Mouse (Mus musculus): ENCODE measurements around the gene Hic2. TPM values are rescaled to one million over a fixed set of nuclear protein-coding genes. Genes with fewer than 3 reads are reported as not detected.
A peak's percentile ranks its signal among the peaks of the same experiment; 100 is the strongest.

Hic2 gene
- polyA plus RNA-seq (2014; fragmentation: Nextera tagmentation; extraction: Ambion mirVana) = 4.8 and 5.2 TPM in 2 replicates

DNA sequence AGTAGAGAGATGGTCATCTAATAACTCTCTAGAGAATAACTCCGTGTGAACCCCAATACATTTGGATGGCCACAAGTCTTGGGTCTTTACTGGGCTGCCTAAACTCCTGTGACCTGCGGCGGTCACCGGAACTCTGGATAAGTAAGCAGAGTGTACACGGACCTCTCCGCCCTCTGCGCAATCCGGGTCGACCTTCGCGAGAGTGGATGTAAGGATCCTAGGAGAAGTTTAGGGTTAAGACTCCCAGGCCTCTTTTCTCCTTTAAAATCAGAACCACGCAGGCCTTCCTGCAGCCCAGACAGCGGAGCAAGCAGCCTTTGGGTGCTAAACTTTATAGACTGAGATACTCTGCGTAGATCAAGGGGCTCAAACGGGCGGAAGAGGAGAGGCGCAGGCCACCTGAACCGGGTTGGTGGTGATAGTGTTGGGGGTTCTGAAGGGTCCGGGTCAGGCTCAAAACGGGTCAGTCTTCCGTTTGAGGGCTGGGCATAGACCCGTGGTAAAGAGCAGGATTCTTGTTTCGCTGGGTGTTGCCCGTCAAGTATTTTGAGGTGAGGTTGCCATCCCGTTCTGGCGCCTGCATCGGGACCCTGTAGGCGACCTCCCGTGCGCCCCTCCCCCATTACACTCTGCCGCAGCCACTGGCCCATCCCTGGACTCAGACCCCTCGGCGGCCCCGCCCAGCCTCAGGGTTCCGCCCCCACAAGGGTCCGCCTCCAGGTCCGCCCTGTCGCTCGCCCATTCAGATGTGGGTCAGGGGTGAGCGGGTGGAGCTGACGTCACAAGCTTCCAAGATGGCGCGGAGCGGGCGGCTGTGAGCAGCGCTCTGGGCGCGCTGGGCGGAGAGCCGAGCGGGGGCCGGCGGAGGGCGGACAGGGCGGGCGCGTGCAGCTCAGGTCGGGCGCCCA, at the start of gene Hic2:
Hic2 (plus strand) TSS at position 779 of the 908 bp plus-strand sequence.
- H3K9ac ChIP-seq (replicated peaks; ENCODE audit: low read depth, low read length) = peak within 1 kb of the TSS; percentile 67
- no peaks in the 10 kb centered on the region; the same call in 1 of the 2 replicates for H3K9me3 ChIP-seq (ENCODE audit: control insufficient read depth, low read depth, low read length)
- no peaks in the 10 kb centered on the region for H3K36me3 ChIP-seq (ENCODE audit: control insufficient read depth, insufficient read depth, low read length)
- peak within 1 kb of the TSS; percentile 74 for H3K4me3 ChIP-seq (ENCODE audit: low read depth, low read length)
- H3K27me3 ChIP-seq (ENCODE audit: control insufficient read depth, insufficient read depth, low read length) = no peaks in the 10 kb centered on the region
- WGBS = 1% methylated on average over 56 of the region's 59 CpGs
- peak within 1 kb of the TSS; percentile 84 for H3K27ac ChIP-seq (ENCODE audit: low read length)
- H3K4me2 ChIP-seq (replicated peaks; ENCODE audit: low read depth, low read length) = peak within 1 kb of the TSS; percentile 80
- peaks cover 22% of the 10 kb centered on the region for H3K4me1 ChIP-seq (ENCODE audit: control insufficient read depth, insufficient read depth, low read length)
- ATAC-seq (ENCODE audit: insufficient number of reproducible peaks, insufficient read depth, low FRiP score, low read depth) = peak; percentile 96

DNA sequence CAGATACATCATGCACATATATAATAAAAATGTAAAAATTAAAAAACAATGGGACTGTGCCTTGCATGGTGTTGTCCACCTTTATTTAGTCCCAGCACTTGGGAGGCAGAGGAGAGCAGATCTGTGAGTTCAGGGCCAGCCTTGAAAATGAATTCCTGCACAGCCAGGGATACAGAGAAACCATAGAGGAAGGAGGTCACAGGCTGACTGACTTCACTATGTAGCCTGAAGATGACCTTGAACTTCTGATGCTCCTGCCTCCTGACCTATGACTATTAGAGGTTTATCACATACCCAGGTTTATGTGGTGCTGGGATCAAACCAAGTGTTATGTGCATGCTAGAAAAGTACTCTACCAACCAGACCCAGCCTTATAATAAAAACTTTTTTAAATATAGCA, 47.9 kb upstream of the Hic2 start:
- no peak overlapping the region for H3K4me2 ChIP-seq (replicated peaks; ENCODE audit: low read depth, low read length)
- H3K4me3 ChIP-seq (ENCODE audit: low read depth, low read length) = no peak overlapping the region
- no peaks in the 10 kb centered on the region for H3K4me1 ChIP-seq (ENCODE audit: control insufficient read depth, insufficient read depth, low read length)
- H3K9me3 ChIP-seq (ENCODE audit: control insufficient read depth, low read depth, low read length) = no peaks in the 10 kb centered on the region
- H3K27ac ChIP-seq (ENCODE audit: low read length) = no peak overlapping the region
- no peak overlapping the region for H3K9ac ChIP-seq (replicated peaks; ENCODE audit: low read depth, low read length)
- no peaks in the 10 kb centered on the region for H3K27me3 ChIP-seq (ENCODE audit: control insufficient read depth, insufficient read depth, low read length)
- peaks cover 4% of the 10 kb centered on the region; the same call in 1 of the 2 replicates for H3K36me3 ChIP-seq (ENCODE audit: control insufficient read depth, insufficient read depth, low read length)
- no peak for ATAC-seq (ENCODE audit: insufficient number of reproducible peaks, insufficient read depth, low FRiP score, low read depth)

DNA sequence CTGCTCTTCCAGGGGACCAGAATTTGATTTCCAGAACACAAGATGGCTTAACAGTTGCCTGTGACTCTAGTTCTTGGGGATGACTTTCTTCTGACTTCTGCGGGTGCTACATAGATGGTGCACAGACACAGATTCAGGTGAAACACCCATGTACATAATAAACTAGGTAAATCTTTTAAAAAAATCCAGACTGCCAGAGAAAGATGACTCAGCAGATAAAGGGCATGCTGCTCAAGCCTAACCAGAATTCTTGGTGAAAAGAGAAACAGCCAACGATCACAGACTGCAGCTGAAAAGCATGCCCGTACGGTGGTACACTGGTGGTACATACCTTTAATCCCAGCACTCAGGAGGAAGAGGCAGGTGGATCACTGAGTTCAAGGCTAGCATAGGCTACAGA, 39.5 kb upstream of the Hic2 start:
- Histone ChIP-seq H3K27me3 (ENCODE audit: control insufficient read depth, insufficient read depth, low read length) (no peaks in the 10 kb centered on the region), H3K9me3 (ENCODE audit: control insufficient read depth, low read depth, low read length) (no peaks in the 10 kb centered on the region), H3K4me1 (ENCODE audit: control insufficient read depth, insufficient read depth, low read length) (no peaks in the 10 kb centered on the region), H3K36me3 (ENCODE audit: control insufficient read depth, insufficient read depth, low read length) (peaks cover 13% of the 10 kb centered on the region; the same call in 1 of the 2 replicates), H3K27ac (ENCODE audit: low read length) (no peak overlapping the region), H3K4me3 (ENCODE audit: low read depth, low read length) (no peak overlapping the region), H3K4me2 (replicated peaks; ENCODE audit: low read depth, low read length) (no peak overlapping the region), H3K9ac (replicated peaks; ENCODE audit: low read depth, low read length) (no peak overlapping the region)
- no peak for ATAC-seq (ENCODE audit: insufficient number of reproducible peaks, insufficient read depth, low FRiP score, low read depth)
- 96% methylated on average over 4 of the region's 4 CpGs for WGBS

DNA sequence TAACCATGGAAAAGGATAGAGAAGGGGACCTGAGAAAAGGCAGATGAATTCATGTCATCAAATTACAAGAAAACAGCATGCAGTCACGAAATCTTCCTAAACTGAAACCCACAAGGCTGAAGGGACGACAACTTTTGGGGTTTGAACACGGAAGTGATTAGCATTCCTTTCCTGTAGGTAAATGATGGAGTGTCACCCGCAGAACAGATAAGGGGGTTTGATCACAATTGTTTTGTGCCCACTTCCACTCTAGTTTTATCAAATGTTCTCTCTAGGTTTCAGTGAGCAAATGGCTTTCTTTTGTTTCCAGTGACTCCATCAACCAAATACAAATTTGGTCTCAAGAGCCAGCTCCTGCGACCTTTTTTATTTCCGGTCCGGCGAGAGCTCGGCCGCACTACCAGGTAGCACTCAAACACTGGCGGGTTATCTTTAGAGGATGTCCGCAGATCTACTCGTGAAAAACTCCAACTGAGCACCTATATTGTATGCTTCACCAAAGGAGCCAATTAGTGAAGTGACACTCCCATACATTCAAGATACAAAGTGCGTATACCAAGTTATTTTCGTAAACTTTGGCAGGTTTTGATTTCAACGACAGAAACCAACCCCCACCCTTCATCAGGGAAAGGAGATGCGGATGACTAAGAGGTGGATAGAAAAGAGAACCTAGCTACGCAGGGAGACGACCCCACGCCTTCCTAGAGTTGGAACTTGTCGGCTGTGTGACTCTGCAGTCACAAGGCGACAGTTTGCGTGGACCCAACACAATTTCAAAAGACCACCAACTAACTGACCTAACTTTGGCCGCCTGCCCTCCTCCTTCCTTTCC, 33.0 kb upstream of the Hic2 start:
- Histone ChIP-seq H3K4me2 (replicated peaks; ENCODE audit: low read depth, low read length) (peak overlapping the region; percentile 67), H3K36me3 (ENCODE audit: control insufficient read depth, insufficient read depth, low read length) (peaks cover 6% of the 10 kb centered on the region; the same call in 1 of the 2 replicates), H3K4me1 (ENCODE audit: control insufficient read depth, insufficient read depth, low read length) (peaks cover 14% of the 10 kb centered on the region; the same call in 1 of the 2 replicates), H3K4me3 (ENCODE audit: low read depth, low read length) (peak overlapping the region; percentile 99), H3K27ac (ENCODE audit: low read length) (peak overlapping the region; percentile 68), H3K9me3 (ENCODE audit: control insufficient read depth, low read depth, low read length) (no peaks in the 10 kb centered on the region), H3K27me3 (ENCODE audit: control insufficient read depth, insufficient read depth, low read length) (no peaks in the 10 kb centered on the region), H3K9ac (replicated peaks; ENCODE audit: low read depth, low read length) (peak overlapping the region; percentile 99)
- WGBS = 3% methylated on average over 24 of the region's 24 CpGs
- 0 out of 2 replicates have a peak, but pooled peaks have one; percentile 11 for ATAC-seq (ENCODE audit: insufficient number of reproducible peaks, insufficient read depth, low FRiP score, low read depth)

DNA sequence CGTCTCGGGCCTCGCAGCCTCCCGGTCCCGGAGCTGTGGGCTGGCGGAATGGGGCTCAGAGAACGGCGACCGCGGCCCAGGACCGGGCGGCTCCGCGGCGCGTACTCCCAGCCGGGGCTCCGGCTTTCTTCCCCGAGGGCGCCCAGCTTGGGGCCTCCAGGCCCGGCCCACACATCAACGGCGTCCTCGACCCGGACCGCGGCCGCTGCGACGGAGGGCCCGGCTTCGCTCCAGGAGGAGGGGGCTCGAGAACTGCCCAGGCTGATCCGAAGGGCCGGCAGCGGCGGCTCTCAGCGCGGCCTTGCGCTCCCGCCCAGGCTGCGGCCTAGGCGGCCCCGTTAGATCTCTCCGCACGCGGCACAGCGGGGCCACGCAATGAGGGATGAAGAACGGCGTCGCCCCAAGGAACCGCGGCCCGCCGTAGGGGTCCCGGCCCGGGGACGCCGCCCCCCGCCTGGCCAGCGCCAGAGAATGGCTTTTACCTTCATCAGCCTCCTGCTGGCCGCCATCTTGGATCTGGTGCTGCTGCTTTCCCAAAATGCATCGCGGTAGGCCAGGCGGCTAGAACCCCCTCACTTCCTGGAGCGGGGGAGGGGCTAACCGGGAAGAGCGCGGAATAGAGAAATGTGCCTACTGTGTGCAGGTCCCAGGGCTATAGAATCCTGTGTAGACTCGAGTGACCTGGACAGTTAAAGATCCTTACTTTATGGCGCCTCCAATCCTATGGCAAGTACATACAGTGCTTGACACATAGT, 32.2 kb upstream of the Hic2 start:
- H3K4me1 ChIP-seq (ENCODE audit: control insufficient read depth, insufficient read depth, low read length) = peaks cover 14% of the 10 kb centered on the region; the same call in 1 of the 2 replicates
- peak overlapping the region; percentile 68 for H3K27ac ChIP-seq (ENCODE audit: low read length)
- peaks cover 6% of the 10 kb centered on the region; the same call in 1 of the 2 replicates for H3K36me3 ChIP-seq (ENCODE audit: control insufficient read depth, insufficient read depth, low read length)
- H3K4me3 ChIP-seq (ENCODE audit: low read depth, low read length) = peak overlapping the region; percentile 99
- peak overlapping the region; percentile 99 for H3K9ac ChIP-seq (replicated peaks; ENCODE audit: low read depth, low read length)
- ATAC-seq (ENCODE audit: insufficient number of reproducible peaks, insufficient read depth, low FRiP score, low read depth) = peak; percentile 86
- no peaks in the 10 kb centered on the region for H3K27me3 ChIP-seq (ENCODE audit: control insufficient read depth, insufficient read depth, low read length)
- WGBS = under 1% methylated on average over 61 of the region's 72 CpGs
- no peaks in the 10 kb centered on the region for H3K9me3 ChIP-seq (ENCODE audit: control insufficient read depth, low read depth, low read length)
- peak overlapping the region; percentile 67 for H3K4me2 ChIP-seq (replicated peaks; ENCODE audit: low read depth, low read length)

DNA sequence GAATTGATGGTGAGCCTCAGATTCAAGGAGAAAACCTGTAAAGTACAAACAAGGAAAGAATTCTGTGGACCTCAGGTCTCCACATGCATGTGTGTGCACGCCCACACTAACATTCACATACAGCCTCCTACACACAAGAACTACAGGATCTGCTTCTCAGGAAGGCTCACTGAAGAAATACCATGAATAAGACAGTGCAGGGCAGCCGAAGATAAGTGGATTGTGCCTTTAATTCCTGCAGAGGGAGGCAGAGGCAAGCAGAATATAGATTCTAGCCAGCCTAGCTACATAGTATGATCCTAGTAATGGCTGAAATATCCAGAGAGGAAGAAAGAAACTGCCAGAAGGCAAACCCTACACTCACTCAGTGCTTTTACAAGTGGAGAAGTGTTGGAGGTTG, 31.4 kb upstream of the Hic2 start:
- Histone ChIP-seq H3K27me3 (ENCODE audit: control insufficient read depth, insufficient read depth, low read length) (no peaks in the 10 kb centered on the region), H3K36me3 (ENCODE audit: control insufficient read depth, insufficient read depth, low read length) (peaks cover 6% of the 10 kb centered on the region; the same call in 1 of the 2 replicates), H3K4me3 (ENCODE audit: low read depth, low read length) (no peak overlapping the region), H3K9me3 (ENCODE audit: control insufficient read depth, low read depth, low read length) (no peaks in the 10 kb centered on the region), H3K4me1 (ENCODE audit: control insufficient read depth, insufficient read depth, low read length) (peaks cover 14% of the 10 kb centered on the region; the same call in 1 of the 2 replicates), H3K4me2 (replicated peaks; ENCODE audit: low read depth, low read length) (no peak overlapping the region), H3K27ac (ENCODE audit: low read length) (0 out of 2 replicates have a peak overlapping the region, but pooled peaks have one; percentile 11), H3K9ac (replicated peaks; ENCODE audit: low read depth, low read length) (no peak overlapping the region)
- 50% methylated on average over 2 of the region's 2 CpGs for whole genome bisulfite sequencing
- ATAC-seq (ENCODE audit: insufficient number of reproducible peaks, insufficient read depth, low FRiP score, low read depth) = peak; percentile 46; the same call in 1 of the 2 replicates

DNA sequence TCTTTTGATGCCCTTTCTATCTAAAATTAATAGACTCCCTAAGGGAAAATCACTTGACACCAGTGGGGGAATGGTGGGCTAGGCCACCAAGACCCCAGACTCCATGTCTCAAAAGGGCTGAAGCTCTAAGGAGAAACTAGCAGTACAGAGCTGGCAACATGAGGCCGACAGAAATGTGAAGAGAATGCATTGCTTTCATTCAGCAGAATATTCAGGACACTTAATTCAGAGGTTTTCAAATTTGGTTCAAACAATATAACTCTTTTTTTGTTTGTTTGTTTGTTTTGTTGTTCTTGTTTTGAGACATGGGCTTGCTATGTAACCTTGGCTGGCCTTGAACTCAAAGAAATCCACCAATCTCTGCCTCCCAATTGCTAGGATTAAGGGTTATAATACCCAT, 30.8 kb upstream of the Hic2 start, which contains the start of gene Ube2l3:
Ube2l3 (minus strand) TSS at position 101 of the 400 bp plus-strand sequence.
- Histone ChIP-seq H3K4me3 (ENCODE audit: low read depth, low read length) (peak within 1 kb of the TSS; percentile 99), H3K9ac (replicated peaks; ENCODE audit: low read depth, low read length) (peak within 1 kb of the TSS; percentile 99; the same call in 1 of the 2 replicates), H3K4me2 (replicated peaks; ENCODE audit: low read depth, low read length) (0 out of 2 replicates have a peak within 1 kb of the TSS, but pooled peaks have one; percentile 18), H3K9me3 (ENCODE audit: control insufficient read depth, low read depth, low read length) (no peaks in the 10 kb centered on the region), H3K4me1 (ENCODE audit: control insufficient read depth, insufficient read depth, low read length) (peaks cover 14% of the 10 kb centered on the region; the same call in 1 of the 2 replicates), H3K27ac (ENCODE audit: low read length) (peak within 1 kb of the TSS; percentile 68; the same call in 1 of the 2 replicates), H3K36me3 (ENCODE audit: control insufficient read depth, insufficient read depth, low read length) (peaks cover 6% of the 10 kb centered on the region; the same call in 1 of the 2 replicates), H3K27me3 (ENCODE audit: control insufficient read depth, insufficient read depth, low read length) (no peaks in the 10 kb centered on the region)
- ATAC-seq (ENCODE audit: insufficient number of reproducible peaks, insufficient read depth, low FRiP score, low read depth) = no peak
- 76% methylated on average over 1 of the region's 1 CpGs for WGBS
